Mouse (Mus musculus) lung, adult 2 months (tissue): ENCODE measurements around the gene Gas2. TPM values are rescaled to one million over a fixed set of nuclear protein-coding genes. Genes with fewer than 3 reads are reported as not detected.

ENCODE experiments used
- DNase-seq: peaks from one replicate; pipeline ENCODE4 v3.0.0; 2022
- H3K4me1 ChIP-seq: fragments of 200-500 bp; 2 replicates; pipeline ENCODE4 v1.6.1; 2011; ENCODE audit warnings: low read length; ENCODE audit not compliant: control insufficient read depth, insufficient read depth
- H3K4me3 ChIP-seq: fragments of 200-500 bp; replicated peaks from 2 replicates; pipeline ENCODE3; 2011; ENCODE audit warnings: low read depth, mild to moderate bottlenecking, control low read depth, low read length; ENCODE audit errors: extremely low read depth
- CTCF ChIP-seq: fragments of 200-500 bp; IDR thresholded peaks from 2 replicates; pipeline ENCODE4 v1.5.1; 2011; ENCODE audit warnings: mild to moderate bottlenecking, low read length, control low read depth; ENCODE audit not compliant: insufficient read depth
- POLR2A ChIP-seq: fragments of 200-500 bp; IDR thresholded peaks from 2 replicates; pipeline ENCODE4 v1.6.1; 2011; ENCODE audit warnings: low read depth, mild to moderate bottlenecking, control low read depth, low read length, borderline replicate concordance; ENCODE audit errors: extremely low read depth
- WGBS: fragments of 180-500 bp; shearing (Covaris S2); methylation state at CpG from one replicate; pipeline ENCODE4 v1.1.7; 2018; 5-methylcytosine and 5-hydroxymethylcytosine counted together
- polyA plus RNA-seq: library from polyadenylated mRNA; depleted of rRNA; stranded (reverse); fragments of >200 nt; gene quantifications from 2 replicates; pipeline ENCODE4 v1.2.3, GENCODE M21; 2012

Gene Gas2
- polyA plus RNA-seq, 1 experiment: 1.5 TPM

GRCm38 (mm10) chr7:51899066-51899465, 37.3 kb downstream of the Gas2 start:
- Histone ChIP-seq H3K4me3 (no peak overlapping the region), H3K4me1 (no peaks in the 10 kb centered on the region)
- no peak for DNase-seq
- no peak for TF ChIP-seq CTCF
- TF ChIP-seq POLR2A: no peak
- 72% methylated on average over 6 of the region's 6 CpGs for WGBS

- DNase-seq: no peak
- TF ChIP-seq POLR2A (no peak), CTCF (no peak)
- no peak overlapping the region for H3K4me3 ChIP-seq
- 55% methylated on average over 3 of the region's 3 CpGs for WGBS
- peaks cover 3% of the 10 kb centered on the region; the same call in 1 of the 2 replicates for H3K4me1 ChIP-seq
Measured at GRCm38 (mm10) chr7:51913292-51914050, 51.7 kb downstream of the Gas2 start.

- TF ChIP-seq CTCF: no peak
- no peak for TF ChIP-seq POLR2A
- peaks cover 3% of the 10 kb centered on the region; the same call in 1 of the 2 replicates for H3K4me1 ChIP-seq
- WGBS: 68% methylated on average over 2 of the region's 2 CpGs
- no peak for DNase-seq
- no peak overlapping the region for H3K4me3 ChIP-seq
Measured at GRCm38 (mm10) chr7:51914132-51914531, 52.3 kb downstream of the Gas2 start.

GRCm38 (mm10) chr7:51928761-51929519, 67.1 kb downstream of the Gas2 start:
- TF ChIP-seq POLR2A (no peak), CTCF (no peak)
- no peak overlapping the region for H3K4me3 ChIP-seq
- H3K4me1 ChIP-seq: no peaks in the 10 kb centered on the region
- no peak for DNase-seq
- 46% methylated on average over 10 of the region's 10 CpGs for WGBS

- no peaks in the 10 kb centered on the region for H3K4me1 ChIP-seq
- no peak for TF ChIP-seq POLR2A
- no peak for TF ChIP-seq CTCF
- H3K4me3 ChIP-seq: no peak overlapping the region
- 79% methylated on average over 4 of the region's 4 CpGs for WGBS
- DNase-seq: no peak
Measured at GRCm38 (mm10) chr7:51931217-51931616, 69.4 kb downstream of the Gas2 start.

GRCm38 (mm10) chr7:51937337-51937736, 75.5 kb downstream of the Gas2 start:
- no peak for TF ChIP-seq CTCF
- no peak for TF ChIP-seq POLR2A
- Histone ChIP-seq H3K4me3 (no peak overlapping the region), H3K4me1 (no peaks in the 10 kb centered on the region)
- WGBS: 73% methylated on average over 1 of the region's 1 CpGs
- no peak for DNase-seq

- WGBS: 75% methylated on average over 2 of the region's 2 CpGs
- no peaks in the 10 kb centered on the region for H3K4me1 ChIP-seq
- TF ChIP-seq CTCF (no peak), POLR2A (no peak)
Measured at GRCm38 (mm10) chr7:51940461-51940860, 78.6 kb downstream of the Gas2 start.

GRCm38 (mm10) chr7:51955424-51956041, 93.7 kb downstream of the Gas2 start:
- 57% methylated on average over 9 of the region's 9 CpGs for WGBS
- TF ChIP-seq POLR2A (no peak), CTCF (no peak)
- DNase-seq: no peak
- no peak overlapping the region for H3K4me3 ChIP-seq
- H3K4me1 ChIP-seq: no peaks in the 10 kb centered on the region

More at GRCm38 (mm10) chr7:51940461-51940860, 78.6 kb downstream of the Gas2 start:
- no peak overlapping the region for H3K4me3 ChIP-seq
- no peak for DNase-seq

- Histone ChIP-seq H3K4me1 (no peaks in the 10 kb centered on the region), H3K4me3 (no peak overlapping the region)
- no peak for DNase-seq
- TF ChIP-seq CTCF: no peak
- TF ChIP-seq POLR2A: no peak
Measured at GRCm38 (mm10) chr7:51957766-51958165, 96.0 kb downstream of the Gas2 start.
